Mouse (Mus musculus) hindbrain, embryonic 11.5 days (tissue): Measurements from ENCODE around the gene Mybpc2. TPM values are rescaled to one million over a fixed set of nuclear protein-coding genes. Genes with fewer than 3 reads are reported as not detected.

Experiments
- ATAC-seq: fragments of 200-750 bp; cut with Nextera tagmentation; 2 replicates; pipeline ENCODE4 v1.8.0; 2017; ENCODE audit warnings: mild to moderate bottlenecking, moderate TSS enrichment, moderate library complexity; ENCODE audit not compliant: low FRiP score
- DNase-seq: peaks from one replicate; pipeline ENCODE4 v3.0.0-alpha.2; 2015; ENCODE audit warnings: low spot score
- H3K27ac ChIP-seq: fragments of 300-500 bp; sonication (generic); 2 replicates; pipeline ENCODE4 v1.5.1; 2014; ENCODE audit warnings: mild to moderate bottlenecking, low read depth, low read length
- H3K27me3 ChIP-seq: fragments of 300-500 bp; sonication (generic); 2 replicates; pipeline ENCODE4 v1.6.1; 2014; ENCODE audit warnings: mild to moderate bottlenecking, low read length, moderate library complexity, mixed read lengths; ENCODE audit not compliant: control insufficient read depth, insufficient read depth
- H3K36me3 ChIP-seq: fragments of 300-500 bp; sonication (generic); 2 replicates; pipeline ENCODE4 v1.6.1; 2014; ENCODE audit warnings: mild to moderate bottlenecking, low read length, moderate library complexity, mixed read lengths; ENCODE audit not compliant: control insufficient read depth, insufficient read depth
- H3K4me1 ChIP-seq: fragments of 300-500 bp; sonication (generic); replicated peaks from 2 replicates; pipeline ENCODE4 v1.6.1; 2014; ENCODE audit warnings: low read length, mixed read lengths; ENCODE audit not compliant: control insufficient read depth, insufficient read depth
- H3K4me2 ChIP-seq: fragments of 300-500 bp; sonication (generic); replicated peaks from 2 replicates; pipeline ENCODE4 v1.6.1; 2014; ENCODE audit warnings: mild to moderate bottlenecking, low read depth, low read length
- H3K4me3 ChIP-seq: fragments of 300-500 bp; sonication (generic); 2 replicates; pipeline ENCODE4 v1.5.1; 2014; ENCODE audit warnings: low read depth, low read length
- H3K9ac ChIP-seq: fragments of 300-500 bp; sonication (generic); 2 replicates; pipeline ENCODE4 v1.6.1; 2014; ENCODE audit warnings: low read depth, low read length
- H3K9me3 ChIP-seq: fragments of 300-500 bp; sonication (generic); 2 replicates; pipeline ENCODE4 v1.6.1; 2016; ENCODE audit warnings: low read length; ENCODE audit not compliant: control insufficient read depth
- WGBS: fragments of 180-500 bp; shearing (Covaris S2); extraction: QIAGEN DNeasy Blood & Tissue Kit; methylation state at CpG from one replicate; pipeline ENCODE4 v1.1.7; 2014; 5-methylcytosine and 5-hydroxymethylcytosine counted together
- polyA plus RNA-seq: library from polyadenylated mRNA; unstranded; fragments of >200 nt; fragmentation: Nextera tagmentation; extraction: Ambion mirVana; gene quantifications from 2 replicates; pipeline ENCODE4 v1.2.1, GENCODE M21; 2014

The Mybpc2 gene
- polyA plus RNA-seq, 1 experiment from 2014 or later = 0.19 TPM

DNA sequence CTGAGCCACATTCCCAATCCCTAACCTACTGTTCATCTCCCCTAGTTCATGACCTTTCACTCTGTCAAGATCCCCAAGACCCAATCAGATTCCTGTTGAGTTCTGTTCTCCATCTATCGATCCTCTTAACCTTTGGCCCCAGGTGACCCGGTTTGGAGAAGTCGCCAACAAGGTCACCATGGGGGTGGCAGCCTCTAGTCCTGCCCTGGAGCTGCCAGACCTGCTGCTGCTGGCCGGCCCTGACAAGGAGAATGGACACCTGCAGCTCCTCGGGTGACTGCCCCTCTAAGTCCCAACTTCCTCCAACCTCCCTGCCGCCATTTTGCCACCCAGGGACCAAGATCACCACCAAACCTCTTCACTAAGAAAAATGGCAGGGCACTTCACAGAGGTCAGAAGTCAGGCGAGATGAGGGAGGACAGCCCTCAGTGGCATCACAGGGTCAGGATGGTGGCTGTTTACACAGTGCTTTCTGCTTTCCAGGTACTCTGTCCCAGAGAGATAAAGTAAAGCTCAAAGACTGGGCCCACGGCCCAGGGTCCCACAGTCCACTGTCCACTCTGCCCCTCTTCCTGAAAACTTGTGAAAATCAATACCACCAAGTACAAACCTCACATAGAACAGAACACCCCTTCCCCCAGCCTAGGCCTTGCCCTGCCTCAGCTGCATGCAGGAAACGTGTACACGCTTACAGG is 26.9 kb downstream of the Mybpc2 start:
- Histone ChIP-seq H3K4me3 (peak overlapping the region; percentile 77), H3K4me2 (peak overlapping the region; percentile 91), H3K4me1 (peaks cover 4% of the 10 kb centered on the region; the same call in 1 of the 2 replicates), H3K36me3 (no peaks in the 10 kb centered on the region), H3K27me3 (no peaks in the 10 kb centered on the region), H3K9ac (peak overlapping the region; percentile 90), H3K9me3 (no peaks in the 10 kb centered on the region), H3K27ac (no peak overlapping the region)
- ATAC-seq = no peak
- 86% methylated on average over 10 of the region's 10 CpGs for WGBS
- no peak for DNase-seq

DNA sequence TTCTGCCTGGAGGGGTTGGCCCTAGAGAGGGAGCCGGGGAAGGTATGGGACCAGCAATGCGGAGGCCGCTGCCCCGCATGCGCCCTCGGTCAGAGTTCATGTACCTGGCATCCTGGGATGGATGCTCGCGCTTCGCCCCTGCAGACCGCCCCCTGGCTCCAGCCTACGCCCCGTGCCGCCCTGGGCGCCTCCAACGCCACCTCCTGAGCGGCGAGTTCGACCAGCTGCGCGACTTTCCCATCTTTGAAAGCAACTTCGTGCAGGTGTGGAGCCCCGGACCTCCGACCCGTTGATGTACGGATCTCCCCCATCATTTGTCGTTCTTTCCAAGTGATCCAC is 27.7 kb downstream of the Mybpc2 start:
- Histone ChIP-seq H3K4me2 (peak overlapping the region; percentile 91), H3K27ac (peak overlapping the region; percentile 94), H3K36me3 (no peaks in the 10 kb centered on the region), H3K27me3 (no peaks in the 10 kb centered on the region), H3K9ac (peak overlapping the region; percentile 90), H3K9me3 (no peaks in the 10 kb centered on the region), H3K4me1 (peaks cover 4% of the 10 kb centered on the region; the same call in 1 of the 2 replicates), H3K4me3 (peak overlapping the region; percentile 77)
- ATAC-seq (no peak), DNase-seq (no peak)
- under 1% methylated on average over 21 of the region's 26 CpGs for WGBS

DNA sequence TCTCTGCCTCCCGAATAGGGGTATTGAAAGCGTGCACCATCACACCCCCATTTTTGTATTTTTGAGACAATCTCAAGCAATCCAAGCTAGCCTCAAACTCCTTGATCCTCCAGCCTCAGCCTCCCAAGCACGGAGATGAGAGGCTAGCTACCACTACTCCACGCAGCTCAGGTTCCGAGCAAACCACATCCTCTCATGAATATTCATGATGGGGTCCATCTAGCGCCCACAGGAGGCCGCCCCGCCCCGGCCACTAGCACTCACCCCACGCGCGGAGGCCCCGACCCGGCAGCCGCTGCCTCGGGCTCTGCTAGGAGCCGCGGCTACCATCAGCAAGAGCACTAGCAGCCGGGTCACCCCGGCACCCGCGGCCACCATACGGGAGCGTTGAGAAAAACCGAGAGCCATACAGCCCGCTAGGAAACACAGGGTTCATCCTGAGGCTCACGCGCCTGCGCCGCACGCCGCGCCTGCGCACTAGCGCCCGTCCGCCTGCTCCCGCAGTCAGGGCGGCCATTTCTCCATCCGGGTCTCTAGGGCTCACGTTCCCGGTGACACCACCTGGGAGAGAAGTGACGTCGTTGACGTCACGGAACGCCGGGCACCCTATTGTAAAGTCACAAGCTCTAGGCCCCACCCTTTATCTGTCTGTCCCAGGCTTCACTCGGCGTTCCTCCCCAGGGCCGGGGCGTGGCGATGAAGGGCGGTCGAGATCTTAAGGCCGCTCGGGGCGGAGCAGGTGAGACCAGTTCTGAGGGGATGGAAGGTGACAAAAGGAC is 28.3 kb downstream of the Mybpc2 start, which contains the start of the genes Emc10 and Fam71e1:
TSS of gene Emc10 (minus strand) at position 538 of the 779 bp plus-strand sequence.
TSS of gene Fam71e1 (plus strand) at position 590 of the 779 bp plus-strand sequence.
- ATAC-seq (peak; percentile 97), DNase-seq (peak; percentile 100)
- Histone ChIP-seq H3K9me3 (no peaks in the 10 kb centered on the region), H3K27ac (peak within 1 kb of the TSS; percentile 94), H3K9ac (peak within 1 kb of the TSS; percentile 90), H3K4me1 (peaks cover 4% of the 10 kb centered on the region; the same call in 1 of the 2 replicates), H3K27me3 (no peaks in the 10 kb centered on the region), H3K4me3 (peak within 1 kb of the TSS; percentile 77), H3K36me3 (no peaks in the 10 kb centered on the region), H3K4me2 (peak within 1 kb of the TSS; percentile 91)
- under 1% methylated on average over 58 of the region's 58 CpGs for WGBS

DNA sequence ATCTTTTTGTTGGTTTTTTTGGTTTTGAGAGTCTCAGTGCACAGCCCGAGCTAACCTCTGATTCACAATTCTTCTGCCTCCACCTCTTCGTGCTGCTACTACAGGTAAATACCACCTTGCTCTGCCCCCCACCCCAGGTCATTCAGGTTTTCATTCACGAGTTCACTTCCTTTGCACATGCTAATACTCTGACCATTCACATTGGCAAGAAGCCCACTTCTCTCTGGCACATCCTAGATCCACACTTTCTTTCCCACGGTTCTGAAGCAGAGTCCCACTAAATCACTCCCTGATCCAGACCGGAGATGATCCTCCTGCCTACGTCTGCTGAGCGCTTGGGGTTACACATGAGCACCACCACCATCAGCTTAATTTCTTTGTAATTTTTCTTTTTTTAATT is 29.4 kb downstream of the Mybpc2 start:
- Histone ChIP-seq H3K4me1 (peaks cover 4% of the 10 kb centered on the region; the same call in 1 of the 2 replicates), H3K27me3 (no peaks in the 10 kb centered on the region), H3K9me3 (no peaks in the 10 kb centered on the region), H3K4me3 (peak overlapping the region; percentile 77), H3K4me2 (peak overlapping the region; percentile 91), H3K9ac (peak overlapping the region; percentile 90; the same call in 1 of the 2 replicates), H3K27ac (no peak overlapping the region), H3K36me3 (no peaks in the 10 kb centered on the region)
- ATAC-seq (no peak), DNase-seq (no peak)
- WGBS = 91% methylated on average over 7 of the region's 7 CpGs

DNA sequence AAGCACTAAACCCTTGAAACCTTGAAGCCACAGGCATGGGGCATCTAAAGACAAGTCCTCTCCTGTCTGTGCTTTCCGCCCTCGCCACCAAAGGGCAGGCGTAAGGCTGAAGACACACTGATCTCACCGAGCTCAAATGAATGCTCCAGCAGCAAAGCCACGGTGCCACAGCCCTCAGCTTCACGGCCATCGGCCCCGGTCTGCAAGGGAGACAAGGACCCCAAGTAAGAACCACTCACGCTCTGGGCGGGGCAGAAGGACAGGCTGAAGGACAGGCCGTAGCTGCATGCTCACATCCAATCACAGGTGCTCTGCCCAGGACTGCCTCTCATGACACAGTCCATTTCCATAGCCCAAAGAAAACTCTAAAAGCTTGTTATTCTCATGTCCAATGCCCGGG is 29.8 kb downstream of the Mybpc2 start:
- no peak overlapping the region for H3K4me2 ChIP-seq

DNA sequence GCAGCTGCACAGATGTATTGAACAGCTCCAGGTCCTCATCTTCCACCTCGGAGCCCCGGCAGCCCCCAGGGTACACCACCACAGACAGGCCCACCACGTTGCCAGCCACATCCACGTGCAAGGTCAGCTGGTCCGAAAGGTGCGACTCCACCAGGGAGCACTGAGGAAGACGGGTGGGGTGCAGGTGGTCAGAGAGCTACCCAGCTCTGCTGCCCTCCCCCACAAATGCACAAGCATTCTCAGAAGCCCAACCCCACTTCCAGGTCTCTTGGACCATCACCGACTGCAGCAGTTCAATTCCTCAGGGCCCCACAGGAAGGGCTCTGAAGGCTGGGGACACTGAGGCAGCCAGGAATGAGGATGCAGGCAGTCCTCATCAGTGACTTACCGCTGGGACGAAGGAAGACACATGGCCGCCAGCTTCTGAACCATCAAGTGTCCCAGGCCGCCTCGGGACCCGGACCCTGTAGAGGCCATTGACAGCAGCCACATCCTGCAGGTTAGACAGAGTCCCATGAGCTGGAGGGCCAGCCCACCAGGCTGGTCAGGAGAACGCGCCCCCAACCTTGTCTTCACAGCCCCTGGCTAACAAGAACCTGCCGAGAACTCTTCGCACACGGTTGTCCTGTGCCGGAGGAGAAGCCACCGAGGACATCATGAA is 32.2 kb downstream of the Mybpc2 start:
- Histone ChIP-seq H3K27ac (no peak overlapping the region), H3K36me3 (no peaks in the 10 kb centered on the region), H3K4me1 (peaks cover 4% of the 10 kb centered on the region; the same call in 1 of the 2 replicates), H3K4me3 (no peak overlapping the region), H3K9me3 (no peaks in the 10 kb centered on the region), H3K9ac (no peak overlapping the region), H3K27me3 (no peaks in the 10 kb centered on the region), H3K4me2 (no peak overlapping the region)
- DNase-seq (no peak), ATAC-seq (no peak)
- 92% methylated on average over 21 of the region's 21 CpGs for WGBS

More for the DNA sequence above, 29.8 kb downstream of the Mybpc2 start:
- H3K9me3 ChIP-seq = no peaks in the 10 kb centered on the region
- DNase-seq = no peak
- H3K36me3 ChIP-seq = no peaks in the 10 kb centered on the region
- peaks cover 4% of the 10 kb centered on the region; the same call in 1 of the 2 replicates for H3K4me1 ChIP-seq
- H3K27ac ChIP-seq = no peak overlapping the region
- H3K27me3 ChIP-seq = no peaks in the 10 kb centered on the region
- H3K4me3 ChIP-seq = no peak overlapping the region
- no peak overlapping the region for H3K9ac ChIP-seq
- ATAC-seq = no peak
- WGBS = 93% methylated on average over 12 of the region's 12 CpGs

DNA sequence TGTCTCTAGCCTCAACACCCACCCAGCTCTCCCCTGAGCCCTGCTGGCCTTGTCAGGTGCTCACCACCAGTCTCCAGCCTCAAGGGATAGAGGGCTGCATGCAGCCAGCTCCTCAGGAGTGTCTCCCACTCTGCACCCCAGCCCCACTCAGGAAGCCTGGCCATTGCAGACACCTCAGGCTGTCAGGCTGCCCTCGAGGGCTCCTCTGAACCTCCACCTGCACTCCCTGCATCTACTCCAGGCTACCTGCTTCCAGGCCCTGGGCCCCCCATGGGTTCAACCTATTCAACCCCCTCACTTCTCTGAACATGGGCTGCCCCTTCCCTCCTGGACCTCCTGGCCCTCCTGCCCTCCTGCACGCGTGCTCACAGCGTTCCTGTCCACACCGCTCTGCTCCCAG is 33.1 kb downstream of the Mybpc2 start:
- Histone ChIP-seq H3K27me3 (no peaks in the 10 kb centered on the region), H3K9ac (no peak overlapping the region), H3K27ac (no peak overlapping the region), H3K4me3 (no peak overlapping the region), H3K36me3 (no peaks in the 10 kb centered on the region), H3K4me1 (peaks cover 4% of the 10 kb centered on the region; the same call in 1 of the 2 replicates), H3K4me2 (no peak overlapping the region), H3K9me3 (no peaks in the 10 kb centered on the region)
- ATAC-seq = no peak
- no peak for DNase-seq
- 94% methylated on average over 5 of the region's 5 CpGs for WGBS

DNA sequence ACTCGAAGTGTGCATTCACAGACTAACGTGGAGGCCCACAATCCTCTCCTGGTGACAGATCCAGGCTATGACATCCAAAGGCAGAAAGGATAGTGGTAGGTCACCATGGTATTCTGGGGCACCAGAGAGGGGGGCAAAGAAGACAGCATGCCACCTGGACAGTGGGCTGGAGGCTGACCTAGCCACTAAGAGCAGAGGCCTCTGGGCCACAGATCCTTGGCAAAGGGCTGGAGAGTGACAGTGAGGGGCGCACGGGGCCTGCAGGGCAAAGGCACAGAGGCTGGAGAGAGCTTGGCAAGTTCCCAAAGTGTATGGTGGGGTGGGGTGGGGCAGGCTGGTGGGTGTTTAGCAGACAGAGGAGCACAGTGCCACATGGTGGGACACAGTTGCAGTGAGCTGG is 34.2 kb downstream of the Mybpc2 start:
- WGBS = 93% methylated on average over 4 of the region's 4 CpGs
- Histone ChIP-seq H3K4me3 (no peak overlapping the region), H3K4me2 (no peak overlapping the region), H3K9me3 (no peaks in the 10 kb centered on the region), H3K27ac (no peak overlapping the region), H3K27me3 (no peaks in the 10 kb centered on the region), H3K9ac (no peak overlapping the region), H3K4me1 (peaks cover 1% of the 10 kb centered on the region; the same call in 1 of the 2 replicates), H3K36me3 (no peaks in the 10 kb centered on the region)
- ATAC-seq (no peak), DNase-seq (no peak)
